Mouse (Mus musculus): ENCODE data around the gene B830017H08Rik. TPM values are rescaled to one million over a fixed set of nuclear protein-coding genes. Genes with fewer than 3 reads are reported as not detected.

The B830017H08Rik gene
- polyA plus RNA-seq, 1 experiment from 2014 or later = not detected

Other genes with a start within 250 kb of the B830017H08Rik start
- gene Slc7a4, start 249.9 kb upstream of the B830017H08Rik start, polyA plus RNA-seq (2015; fragmentation: Nextera tagmentation; extraction: Ambion mirVana) = 36.2 and 38.1 TPM in 2 replicates
- 24.5 and 24.9 TPM in 2 replicates for gene Smpd4, start 213.8 kb upstream of the B830017H08Rik start, polyA plus RNA-seq (2015; fragmentation: Nextera tagmentation; extraction: Ambion mirVana)
- 5.0 and 5.3 TPM in 2 replicates for gene Ccdc74a, start 186.7 kb upstream of the B830017H08Rik start, polyA plus RNA-seq (2015; fragmentation: Nextera tagmentation; extraction: Ambion mirVana)
- 43.9 and 47.9 TPM in 2 replicates for gene Med15, start 100.2 kb upstream of the B830017H08Rik start, polyA plus RNA-seq (2015; fragmentation: Nextera tagmentation; extraction: Ambion mirVana)
- gene Klhl22, start 73.5 kb upstream of the B830017H08Rik start, polyA plus RNA-seq (2015; fragmentation: Nextera tagmentation; extraction: Ambion mirVana) = 56.5 and 59.2 TPM in 2 replicates
- 4.4 and 5.7 TPM in 2 replicates for gene Scarf2, start 35.8 kb upstream of the B830017H08Rik start, polyA plus RNA-seq (2015; fragmentation: Nextera tagmentation; extraction: Ambion mirVana)
- 1.1 and 1.2 TPM in 2 replicates for gene Car15, start 5.2 kb downstream of the B830017H08Rik start, polyA plus RNA-seq (2015; fragmentation: Nextera tagmentation; extraction: Ambion mirVana)
- 0.26 and 0.31 TPM in 2 replicates for gene Gm20518, start 58.5 kb downstream of the B830017H08Rik start, polyA plus RNA-seq (2015; fragmentation: Nextera tagmentation; extraction: Ambion mirVana)
- 0.05 TPM in 1 of 2 replicates, not detected in the other for gene Tssk1, start 61.1 kb downstream of the B830017H08Rik start, polyA plus RNA-seq (2015; fragmentation: Nextera tagmentation; extraction: Ambion mirVana)
- 65.4 and 67.4 TPM in 2 replicates for gene Dgcr2, start 65.4 kb downstream of the B830017H08Rik start, polyA plus RNA-seq (2015; fragmentation: Nextera tagmentation; extraction: Ambion mirVana)
- not detected in 2 replicates for gene Tssk2, start 65.5 kb downstream of the B830017H08Rik start, polyA plus RNA-seq (2015; fragmentation: Nextera tagmentation; extraction: Ambion mirVana)
- 28.8 and 29.5 TPM in 2 replicates for gene Ess2, start 78.2 kb downstream of the B830017H08Rik start, polyA plus RNA-seq (2015; fragmentation: Nextera tagmentation; extraction: Ambion mirVana)
- gene Gsc2, start 81.9 kb downstream of the B830017H08Rik start, polyA plus RNA-seq (2015; fragmentation: Nextera tagmentation; extraction: Ambion mirVana) = 0.23 TPM in 1 of 2 replicates, not detected in the other
- gene Slc25a1, start 95.1 kb downstream of the B830017H08Rik start, polyA plus RNA-seq (2015; fragmentation: Nextera tagmentation; extraction: Ambion mirVana) = 255 and 287 TPM in 2 replicates
- 0.29 TPM in 1 of 2 replicates, not detected in the other for gene Vpreb2, start 147.3 kb downstream of the B830017H08Rik start, polyA plus RNA-seq (2015; fragmentation: Nextera tagmentation; extraction: Ambion mirVana)
- 77.0 and 77.1 TPM in 2 replicates for gene Dgcr6, start 219.7 kb downstream of the B830017H08Rik start, polyA plus RNA-seq (2015; fragmentation: Nextera tagmentation; extraction: Ambion mirVana)